Mouse (Mus musculus): ENCODE measurements at regions not wholly inside any gene's neighbourhood (a gene's known extent, or its start where the extent isn't known, plus 50 kb on each side); places are given as distances from the start of the nearest gene placed in this dataset.
A peak's percentile ranks its signal among the peaks of the same experiment; 100 is the strongest.

GRCm38 (mm10) chr16:78247189-78247588 lies 54.1 kb upstream of the Cxadr start:
- DNase-seq: no peak

DNA sequence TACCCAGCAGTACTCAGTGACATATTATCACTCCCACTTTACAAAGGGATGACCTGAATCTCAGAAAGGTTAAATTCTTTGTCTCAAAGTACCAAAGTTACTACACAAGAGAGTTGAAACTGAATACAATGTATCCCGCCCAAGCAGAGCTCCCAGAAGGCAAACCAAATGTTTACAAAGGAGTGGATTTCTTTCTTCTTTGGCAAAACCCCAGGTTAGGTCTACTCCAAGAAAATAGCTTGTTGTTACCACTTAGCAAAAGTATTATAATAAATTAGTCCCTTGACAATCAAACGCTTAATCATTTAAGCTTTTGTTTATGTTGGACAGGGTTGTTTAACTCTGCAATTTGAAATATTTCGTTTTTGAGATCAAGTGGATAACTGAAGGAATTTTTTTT lies 58.6 kb upstream of the Cxadr start:
- DNase-seq: no peak

GRCm38 (mm10) chr16:78240152-78240551 lies 61.1 kb upstream of the Cxadr start:
- DNase-seq: no peak

- no peak for DNase-seq
These were observed 63.1 kb upstream of the Cxadr start for GRCm38 (mm10) chr16:78238052-78238701.

- DNase-seq: no peak
These were observed 63.6 kb upstream of the Cxadr start for GRCm38 (mm10) chr16:78237641-78238051.

GRCm38 (mm10) chr16:78236746-78237640 lies 64.3 kb upstream of the Cxadr start:
- no peak for DNase-seq

DNA sequence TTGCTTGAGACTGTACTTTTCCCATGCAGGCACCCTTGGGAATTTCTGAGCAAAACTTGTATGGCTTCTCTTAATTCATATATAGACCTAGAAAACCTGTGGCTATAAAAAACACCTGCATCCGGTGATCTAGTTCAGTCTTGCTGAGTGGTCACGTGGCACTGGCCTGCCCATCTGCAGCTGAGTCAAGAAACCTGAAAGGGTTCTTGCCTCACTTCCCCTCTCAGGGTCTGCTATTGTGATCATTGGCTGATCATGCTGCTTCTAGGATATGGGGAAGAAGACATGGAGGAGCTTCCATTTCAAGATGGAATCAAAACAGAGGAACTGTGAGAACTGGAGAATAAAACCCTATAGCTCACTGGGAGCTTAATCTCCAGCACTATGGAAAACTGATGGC lies 69.1 kb upstream of the Cxadr start:
- DNase-seq: no peak

- no peak for DNase-seq
These were observed 72.3 kb upstream of the Cxadr start for GRCm38 (mm10) chr16:78229013-78229412.

GRCm38 (mm10) chr16:78222377-78222776 lies 78.9 kb upstream of the Cxadr start:
- no peak for DNase-seq

GRCm38 (mm10) chr16:78221781-78222180 lies 79.5 kb upstream of the Cxadr start:
- DNase-seq: no peak

- no peak for DNase-seq
These were observed 83.7 kb upstream of the Cxadr start for GRCm38 (mm10) chr16:78217633-78218032.

GRCm38 (mm10) chr16:78216752-78217351 lies 84.4 kb upstream of the Cxadr start:
- DNase-seq: no peak

GRCm38 (mm10) chr16:78211687-78212086 lies 89.6 kb upstream of the Cxadr start:
- no peak for DNase-seq

GRCm38 (mm10) chr16:78208321-78208720 lies 93.0 kb upstream of the Cxadr start:
- DNase-seq: no peak

DNA sequence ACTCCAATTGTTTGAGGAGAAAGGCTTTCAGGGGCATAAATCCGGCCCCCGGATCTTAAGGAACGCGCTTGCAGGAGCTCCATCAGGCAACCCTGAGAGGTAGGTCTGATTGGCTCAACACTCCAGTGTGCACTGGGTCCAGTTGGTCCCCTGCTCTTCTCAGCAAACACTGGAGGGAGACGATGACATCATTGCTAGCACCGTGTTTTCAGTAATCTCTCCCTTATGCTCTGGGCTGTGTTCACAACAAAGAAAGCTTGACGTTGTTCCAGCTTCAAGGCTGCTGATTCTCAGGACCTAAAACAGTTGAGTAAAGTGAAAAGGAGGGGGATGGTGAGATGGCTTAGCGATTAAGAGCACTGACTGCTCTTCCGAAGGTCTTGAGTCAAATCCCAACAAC lies 97.0 kb upstream of the Cxadr start:
- no peak for DNase-seq

DNA sequence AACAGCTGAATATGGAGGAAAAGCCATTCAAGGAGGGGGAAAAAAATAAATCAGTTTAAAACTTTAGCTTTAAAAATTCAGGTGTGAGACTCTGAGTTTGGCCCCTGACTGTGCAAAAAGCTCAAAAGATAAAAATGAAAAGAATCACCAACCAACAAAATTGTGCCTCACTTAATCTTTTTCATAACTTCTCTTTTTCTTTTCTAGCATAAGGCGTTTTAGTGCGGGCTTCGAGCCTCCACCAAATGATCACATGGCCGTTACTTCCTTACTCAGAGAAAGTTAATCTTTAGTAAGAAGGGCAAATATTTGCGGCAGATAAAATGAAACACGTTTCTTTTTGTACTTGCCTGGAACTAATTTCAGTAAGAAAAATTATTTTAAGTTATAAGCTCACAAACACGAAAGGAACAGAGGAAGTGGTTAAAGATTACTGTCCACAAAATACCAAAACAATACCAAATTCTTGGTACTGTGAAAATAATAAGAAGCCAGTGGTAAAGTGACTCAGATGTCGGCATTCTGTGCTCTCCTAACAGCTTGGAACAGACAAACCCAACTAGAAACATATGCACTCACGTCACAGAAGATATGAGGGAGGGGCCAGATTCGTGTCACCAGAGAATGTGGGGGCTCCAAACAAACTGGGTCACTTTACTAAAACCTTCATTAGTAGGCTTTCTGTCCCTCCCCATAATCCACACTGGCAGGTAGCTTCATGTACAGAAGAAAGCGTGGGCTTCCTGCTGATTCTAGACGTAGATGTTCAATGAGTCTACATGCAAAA lies 101.1 kb upstream of the Cxadr start:
- no peak for DNase-seq

DNA sequence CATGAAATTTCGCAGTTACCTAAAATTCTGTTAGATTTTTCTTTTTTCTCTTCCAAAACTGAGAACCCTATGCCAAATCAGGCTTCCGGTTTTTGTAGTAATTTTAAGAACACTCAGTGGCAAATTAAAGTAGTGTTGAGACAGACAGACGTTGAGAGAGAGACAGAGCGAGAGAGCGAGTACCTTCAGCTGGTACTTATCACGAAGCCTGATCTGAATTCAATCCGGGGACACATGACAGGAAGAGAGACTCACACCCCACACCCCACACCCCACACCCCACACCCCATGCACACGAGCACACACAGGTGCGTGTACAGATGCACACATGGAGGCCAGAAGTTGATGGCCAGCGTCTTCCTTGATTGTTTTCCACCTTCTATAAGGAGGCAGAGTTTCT lies 102.0 kb upstream of the Cxadr start:
- no peak for DNase-seq

DNA sequence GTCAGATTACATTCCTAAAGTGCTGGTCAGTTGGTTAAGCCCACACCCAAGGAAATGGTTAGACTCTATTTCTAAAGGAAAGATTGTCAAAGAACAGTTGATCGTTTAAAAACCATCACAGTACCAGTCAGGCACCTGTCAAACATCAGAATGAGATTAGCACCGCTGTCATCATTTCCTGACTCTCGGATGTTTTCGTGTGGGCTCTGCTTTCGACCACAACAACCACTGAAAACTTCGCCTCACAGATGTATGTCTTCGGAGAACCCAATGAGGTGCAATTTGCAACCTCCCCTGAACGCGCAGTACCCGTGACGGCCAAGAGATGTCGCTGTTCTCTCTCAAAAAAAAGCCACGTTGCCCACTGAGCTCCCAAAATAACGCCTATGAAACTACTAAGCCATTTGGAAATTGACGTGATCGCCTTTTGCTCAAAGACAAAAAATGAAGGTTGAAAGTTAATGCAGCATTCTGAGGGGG lies 102.6 kb upstream of the Cxadr start:
- peak; percentile 90 for DNase-seq

GRCm38 (mm10) chr16:78197252-78197896 lies 103.9 kb upstream of the Cxadr start:
- DNase-seq: peak; percentile 84

- no peak for DNase-seq
These were observed 130.4 kb upstream of the Cxadr start for GRCm38 (mm10) chr16:78170627-78171605.

DNA sequence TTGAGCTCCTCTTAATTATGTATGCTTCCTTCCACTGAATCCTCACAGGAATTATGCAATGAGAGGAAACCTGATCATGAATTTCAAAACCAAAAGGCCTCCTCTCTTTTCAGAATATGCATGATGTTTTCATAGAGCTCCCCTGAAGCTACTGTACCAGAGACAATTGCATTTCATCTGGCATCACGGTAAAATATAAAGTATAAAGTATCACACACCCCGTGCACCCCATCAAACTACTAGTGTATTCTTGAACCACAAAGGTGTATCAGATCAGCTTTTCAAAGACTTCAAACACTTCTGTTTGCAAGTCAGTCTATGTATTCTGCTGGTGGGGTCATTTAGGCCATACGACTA lies 144.4 kb upstream of the Cxadr start:
- DNase-seq: no peak

Measured in thymus, postnatal 25 days (tissue).